Mouse (Mus musculus): ENCODE data around the gene Tmem132a. TPM values are rescaled to one million over a fixed set of nuclear protein-coding genes. Genes with fewer than 3 reads are reported as not detected.

Tmem132a gene
- total RNA-seq, 2 experiments from 2014 or later, result 52.4 to 53.4 TPM

GRCm38 (mm10) chr19:10878201-10878837 is 8.6 kb upstream of the Tmem132a start:
- no peak for DNase-seq

DNA sequence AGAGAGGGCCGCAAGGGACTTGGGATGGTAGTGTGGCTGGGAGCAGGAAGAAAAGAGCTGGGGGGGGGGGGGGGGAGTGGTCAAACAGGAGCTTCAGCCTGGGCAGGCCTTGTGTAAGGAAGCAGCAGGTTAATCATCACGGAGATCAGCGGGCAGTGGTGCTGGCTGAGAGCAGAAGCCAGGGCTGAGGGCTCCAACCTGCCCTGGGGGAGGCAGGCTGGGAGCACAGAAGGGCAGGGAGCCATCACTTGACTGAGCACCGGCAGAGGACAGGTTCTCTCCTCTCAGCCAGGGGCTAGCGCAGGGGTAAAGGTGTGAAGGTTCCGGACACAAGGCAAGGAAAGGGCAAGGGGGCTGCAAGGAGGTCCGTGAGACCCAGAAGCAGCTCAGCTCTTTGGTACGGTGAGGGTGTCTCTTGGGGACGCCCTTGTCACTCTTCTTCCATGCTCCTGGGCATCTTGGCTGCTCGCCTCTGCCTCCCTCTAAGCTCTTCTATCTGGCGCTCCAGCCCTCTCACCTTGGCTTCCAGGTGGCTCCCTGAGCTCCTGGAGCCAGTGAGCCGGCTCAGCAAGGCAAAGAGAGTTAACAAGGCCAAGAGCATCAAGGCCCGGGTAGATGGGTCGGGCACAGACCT is 1.7 kb upstream of the Tmem132a start:
- no peak for DNase-seq

DNA sequence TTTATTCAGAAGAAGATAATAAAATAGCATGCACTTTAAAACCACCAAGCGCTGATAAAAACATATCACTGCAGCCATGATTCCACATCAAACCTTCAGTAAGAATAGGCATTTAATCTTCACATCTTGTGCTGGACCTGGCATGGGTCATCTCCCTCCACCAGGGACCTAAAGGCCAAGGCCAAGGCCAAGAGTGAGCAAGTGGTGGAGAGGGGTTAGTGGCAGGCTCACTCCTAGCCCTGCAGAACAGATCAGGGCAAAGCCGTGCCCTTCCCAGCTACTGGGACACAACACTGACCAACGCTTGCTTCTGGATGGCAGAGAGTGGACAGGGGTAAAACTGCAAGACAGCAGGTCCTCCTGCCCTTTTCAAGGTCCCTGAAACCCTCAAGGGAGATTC is 936 bp upstream of the Tmem132a start:
- no peak for DNase-seq

DNA sequence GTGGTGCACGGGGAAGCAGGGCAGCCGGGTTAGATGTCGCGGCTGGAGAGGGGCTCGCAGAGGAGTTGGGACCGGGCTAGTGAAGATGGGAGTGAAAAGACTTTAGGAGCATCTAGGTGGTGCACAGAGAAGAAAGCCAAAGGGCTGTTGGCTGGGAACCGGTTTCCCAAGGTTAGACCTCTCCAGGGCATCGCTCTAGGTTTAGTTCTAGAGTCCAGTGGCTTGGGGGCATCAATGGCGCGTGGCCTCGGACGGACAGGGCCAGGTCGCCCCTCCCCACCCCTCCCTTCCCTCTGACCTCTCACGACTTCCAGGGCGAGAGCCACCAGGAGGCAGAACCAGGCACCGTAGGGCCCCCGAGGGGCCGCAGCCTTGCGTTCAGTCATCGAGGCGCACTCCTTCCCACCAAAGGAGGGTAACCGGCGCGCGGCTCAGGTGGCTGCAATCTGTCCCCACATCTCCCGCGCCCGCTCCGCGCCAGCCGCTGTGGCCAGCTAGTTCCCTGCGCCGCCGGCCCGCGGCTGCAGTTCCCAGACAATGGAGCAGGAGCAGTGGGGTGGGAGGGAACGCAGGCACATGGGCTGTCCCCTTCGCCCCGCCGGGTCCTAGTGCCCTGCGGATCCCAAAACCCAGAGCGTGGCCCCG is 377 bp downstream of the Tmem132a start:
- DNase-seq, result peak; percentile 82

DNA sequence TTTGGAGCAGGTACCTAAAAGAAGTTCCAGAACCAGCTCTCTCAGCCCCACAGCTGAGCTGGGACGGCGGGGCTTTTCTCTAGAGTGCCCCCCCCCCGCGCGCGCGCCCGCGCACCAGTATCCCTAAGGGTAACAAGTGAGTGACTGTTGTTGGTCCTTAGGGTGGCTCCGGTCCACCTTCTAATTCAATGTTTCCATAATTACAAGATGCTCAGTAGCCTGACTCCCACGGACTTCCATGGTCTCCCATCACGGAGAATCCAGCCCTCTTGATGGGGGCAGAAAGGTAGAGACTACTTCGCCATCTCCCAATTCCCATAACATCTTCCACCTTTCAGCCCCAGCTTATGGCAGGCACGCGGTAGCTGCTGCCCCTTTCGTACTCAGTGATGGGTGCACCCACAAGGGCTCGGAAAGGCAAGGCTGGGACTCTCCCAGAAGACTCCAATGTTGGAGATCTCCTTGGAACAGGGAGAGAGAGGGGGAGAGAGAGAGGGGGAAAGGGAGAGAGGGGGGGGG is 1.1 kb downstream of the Tmem132a start:
- DNase-seq, result no peak

- no peak for DNase-seq
Observed at GRCm38 (mm10) chr19:10867946-10868622, 1.7 kb downstream of the Tmem132a start.

DNA sequence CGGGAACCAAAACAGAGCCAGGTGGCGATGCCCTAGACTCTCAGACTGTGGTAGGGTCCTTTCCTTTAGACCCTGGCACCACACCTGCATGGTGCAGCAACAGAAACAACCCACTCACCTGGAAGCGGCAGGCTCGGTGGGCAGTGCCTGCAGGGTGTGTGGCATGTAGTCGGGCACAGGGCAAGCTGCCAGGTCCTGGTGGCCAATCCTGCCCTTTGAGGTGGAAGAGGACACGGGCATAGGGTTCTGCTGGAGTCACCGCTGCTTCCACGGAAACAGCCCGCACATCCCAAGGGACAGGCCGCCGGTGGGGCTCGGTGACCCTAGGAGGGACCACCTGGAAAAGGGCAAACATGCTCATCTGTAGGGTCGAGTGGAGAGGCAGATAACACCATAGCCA is 3.4 kb downstream of the Tmem132a start:
- no peak for DNase-seq

DNA sequence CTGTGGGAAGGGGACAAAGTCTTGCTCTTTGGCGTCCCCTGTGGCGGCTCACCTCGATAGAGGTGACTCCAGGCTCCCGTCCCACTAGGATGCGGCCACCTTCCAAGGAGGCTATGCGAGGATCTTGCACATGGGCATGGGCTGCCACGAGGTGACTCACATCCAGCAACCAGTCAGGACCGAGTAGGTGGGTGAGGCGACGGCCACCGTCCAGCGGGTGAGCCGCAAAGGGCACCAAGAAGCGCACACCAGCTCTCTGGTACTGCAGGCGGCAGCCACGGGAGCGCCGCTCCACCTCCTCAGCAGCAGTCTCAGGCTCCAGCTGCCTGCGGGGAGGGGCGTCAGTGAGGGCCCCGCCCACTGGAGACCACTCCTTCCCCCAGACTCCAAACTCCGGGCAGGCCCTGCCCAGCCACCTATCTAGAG is 9.7 kb downstream of the Tmem132a start:
- DNase-seq, result no peak

GRCm38 (mm10) chr19:10856520-10856919 is 13.2 kb downstream of the Tmem132a start:
- no peak for DNase-seq

DNA sequence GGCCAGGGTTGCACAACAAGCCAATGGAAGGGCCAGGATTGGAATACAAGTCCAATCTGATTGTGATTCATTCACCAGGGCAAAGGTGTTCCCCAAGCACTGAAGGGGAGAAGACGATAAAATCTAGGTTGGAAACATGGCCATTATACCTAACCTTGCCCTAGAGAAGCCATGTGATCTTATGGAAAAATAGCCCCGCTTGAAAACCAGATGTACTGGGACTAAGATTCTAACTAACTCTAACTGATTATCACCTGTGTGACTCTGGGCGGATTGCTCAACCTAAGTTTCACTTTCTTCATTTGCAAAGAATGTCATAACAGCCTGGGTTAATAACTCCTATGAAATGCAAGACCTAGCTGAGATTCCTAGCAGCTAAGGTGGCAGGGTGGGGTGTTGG is 14.3 kb downstream of the Tmem132a start:
- DNase-seq, result no peak

DNA sequence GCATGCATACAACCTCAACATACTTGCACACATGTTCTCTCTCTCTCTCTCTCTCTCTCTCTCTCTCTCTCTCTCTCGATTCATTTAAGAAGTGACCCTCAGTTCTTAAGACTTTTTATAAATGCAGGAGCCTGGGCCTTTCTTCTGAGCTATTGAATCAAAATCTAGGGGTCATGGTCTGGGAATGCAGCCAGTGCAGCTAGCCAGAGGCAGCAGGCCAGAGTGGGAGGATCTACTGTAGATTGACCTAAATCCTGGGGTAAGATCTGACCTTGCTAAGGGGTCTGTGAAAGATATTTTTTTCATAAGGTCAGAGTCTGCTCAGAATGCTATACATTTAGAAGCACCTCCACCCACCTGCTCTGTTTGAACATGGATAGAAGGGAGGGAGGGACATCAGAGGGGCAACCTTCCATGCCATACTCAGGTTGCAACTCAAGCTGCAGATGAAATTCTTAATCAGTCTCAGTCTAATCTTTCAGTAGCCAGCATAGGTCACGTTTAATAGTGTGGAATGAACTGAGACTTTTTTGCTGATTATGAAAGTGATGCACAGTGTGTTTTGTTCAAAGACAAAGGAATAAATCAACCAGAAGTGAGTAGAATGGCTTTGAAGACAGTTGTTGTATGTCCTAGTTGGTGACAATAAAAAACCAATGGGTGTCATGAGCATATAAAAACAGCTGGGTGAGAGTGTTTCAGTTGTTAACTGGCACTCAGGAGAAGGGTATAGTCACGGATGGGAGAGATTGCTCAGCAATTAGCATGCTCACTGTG is 22.2 kb downstream of the Tmem132a start:
- DNase-seq, result peak; percentile 66

DNA sequence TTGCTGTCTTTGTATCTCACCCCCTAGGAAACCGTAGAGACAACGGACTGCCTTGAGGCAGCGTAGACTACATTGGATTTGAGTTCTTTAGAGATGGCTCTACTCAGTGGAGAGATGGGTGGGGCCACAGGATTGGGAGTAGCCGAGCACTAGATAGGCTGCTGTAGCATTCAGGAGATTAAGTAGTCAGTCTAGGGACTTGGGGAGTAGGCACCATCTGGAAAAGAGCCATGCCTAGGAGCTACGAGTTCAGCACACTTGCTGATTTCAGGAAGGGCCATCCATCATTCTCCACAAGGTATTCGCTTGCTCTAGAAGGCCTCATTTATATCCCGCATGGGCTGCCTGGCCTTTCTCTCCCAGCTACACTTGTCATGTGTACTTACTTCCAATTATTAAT is 23.6 kb downstream of the Tmem132a start:
- no peak for DNase-seq

GRCm38 (mm10) chr19:10845454-10845853 is 24.3 kb downstream of the Tmem132a start:
- DNase-seq, result no peak

DNA sequence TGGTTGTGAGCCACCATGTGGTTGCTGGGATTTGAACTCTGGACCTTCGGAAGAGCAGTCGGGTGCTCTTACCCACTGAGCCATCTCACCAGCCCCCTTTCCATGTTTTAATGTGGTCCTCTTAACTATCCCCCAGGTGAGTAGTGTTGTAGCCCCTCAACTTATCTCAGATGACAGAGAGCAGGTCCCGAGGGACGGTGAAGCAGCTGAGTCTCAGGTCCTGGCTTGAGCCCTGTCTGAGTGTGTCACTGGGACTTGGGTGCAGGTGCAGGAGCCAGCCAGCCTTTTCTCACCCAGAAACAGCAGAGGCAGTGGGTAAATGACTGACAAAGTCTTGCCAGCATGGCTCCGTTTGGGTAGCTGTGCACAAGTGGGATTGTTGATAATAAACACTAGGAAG is 25.5 kb downstream of the Tmem132a start:
- DNase-seq, result no peak

GRCm38 (mm10) chr19:10842914-10843313 is 26.8 kb downstream of the Tmem132a start:
- DNase-seq, result no peak

- DNase-seq, result peak; percentile 37
Observed at GRCm38 (mm10) chr19:10841721-10842626, 27.8 kb downstream of the Tmem132a start.

GRCm38 (mm10) chr19:10839010-10839892 is 30.5 kb downstream of the Tmem132a start, which contains the start of gene Slc15a3:
Gene Slc15a3 (plus strand): TSS chr19:10839727.
- no peak for DNase-seq

DNA sequence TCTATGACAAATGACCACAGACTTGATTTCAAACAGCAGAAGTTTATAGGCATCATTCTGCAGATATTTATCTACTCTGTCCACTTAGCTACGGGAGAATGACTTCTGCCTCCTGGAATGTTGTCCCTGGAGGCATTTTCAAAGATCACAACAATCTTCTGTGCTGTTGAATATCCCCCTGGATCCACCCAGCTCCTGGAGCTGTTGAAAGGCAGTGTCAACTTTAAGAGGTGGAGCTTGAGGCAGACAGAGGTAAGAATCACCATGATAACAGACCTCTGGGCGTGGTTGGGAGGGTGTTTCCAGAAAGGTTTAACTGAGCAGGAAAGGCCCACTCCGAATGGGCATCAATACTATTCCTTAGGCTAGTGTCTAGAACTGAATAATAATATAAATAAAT is 34.1 kb downstream of the Tmem132a start:
- DNase-seq, result no peak

- no peak for DNase-seq
Observed at GRCm38 (mm10) chr19:10833611-10834010, 36.1 kb downstream of the Tmem132a start.

DNA sequence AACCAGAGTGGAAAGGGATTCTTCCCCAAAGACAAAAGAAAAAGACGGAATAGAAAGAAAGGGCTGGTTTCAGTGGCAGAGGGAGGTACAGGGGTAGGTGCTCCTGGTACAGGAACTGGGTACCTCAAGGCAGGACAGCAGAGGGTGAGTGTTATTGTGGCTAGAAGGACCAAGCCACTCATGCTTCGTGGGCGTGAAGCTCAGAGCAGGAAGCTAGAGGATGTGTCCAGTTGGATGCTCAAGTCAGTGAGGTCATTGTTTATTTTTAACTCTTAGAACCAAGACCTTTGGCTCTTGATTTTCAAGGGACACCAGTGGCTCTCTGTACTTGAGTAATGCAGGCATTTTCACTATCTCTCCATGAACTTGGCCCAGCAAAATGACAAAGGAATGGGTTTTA is 37.7 kb downstream of the Tmem132a start:
- no peak for DNase-seq

Data from heart, postnatal 4 days (tissue).